Mouse (Mus musculus): ENCODE results near the gene Stap2.

Stap2 gene

GRCm38 (mm10) chr17:56026303-56026702 lies 20.9 kb upstream of the Stap2 start:
- in situ Hi-C loops (cut with MboI; ENCODE audit: unreplicated experiment in 2 of 2): no loop called here

GRCm38 (mm10) chr17:56024931-56025330 lies 19.5 kb upstream of the Stap2 start:
- in situ Hi-C loops (cut with MboI; ENCODE audit: unreplicated experiment in 2 of 2): no loop called here

GRCm38 (mm10) chr17:56024476-56024875 lies 19.1 kb upstream of the Stap2 start:
- in situ Hi-C loops (cut with MboI; ENCODE audit: unreplicated experiment in 2 of 2): no loop called here

GRCm38 (mm10) chr17:56023386-56023785 lies 18.0 kb upstream of the Stap2 start:
- in situ Hi-C loops (cut with MboI; ENCODE audit: unreplicated experiment in 2 of 2): no loop called here

- in situ Hi-C loops (cut with MboI; ENCODE audit: unreplicated experiment in 2 of 2): no loop called here
Measured at GRCm38 (mm10) chr17:56022989-56023290, 17.6 kb upstream of the Stap2 start.

GRCm38 (mm10) chr17:56022131-56022988 lies 17.0 kb upstream of the Stap2 start:
- in situ Hi-C loops (cut with MboI; ENCODE audit: unreplicated experiment in 2 of 2): no loop called here

- in situ Hi-C loops (cut with MboI; ENCODE audit: unreplicated experiment in 2 of 2): no loop called here
Measured at GRCm38 (mm10) chr17:56021161-56021910, 16.0 kb upstream of the Stap2 start.

GRCm38 (mm10) chr17:56020400-56021084 lies 15.2 kb upstream of the Stap2 start:
- in situ Hi-C loops (cut with MboI; ENCODE audit: unreplicated experiment in 2 of 2): no loop called here

- in situ Hi-C loops (cut with MboI; ENCODE audit: unreplicated experiment in 2 of 2): loop anchor here (10.0 kb wide), 1 partner anchor 314 kb away; no protein-coding TSS in a partner anchor
Measured at GRCm38 (mm10) chr17:56018347-56019131, 13.2 kb upstream of the Stap2 start.

GRCm38 (mm10) chr17:56017848-56018247 lies 12.5 kb upstream of the Stap2 start:
- in situ Hi-C loops (cut with MboI; ENCODE audit: unreplicated experiment in 2 of 2): loop anchor here (10.0 kb wide), 1 partner anchor 313 kb away; no protein-coding TSS in a partner anchor

- in situ Hi-C loops (cut with MboI; ENCODE audit: unreplicated experiment in 2 of 2): loop anchor here (10.0 kb wide), 1 partner anchor 312 kb away; no protein-coding TSS in a partner anchor
Measured at GRCm38 (mm10) chr17:56016793-56017785, 11.7 kb upstream of the Stap2 start.

GRCm38 (mm10) chr17:56016382-56016781 lies 11.0 kb upstream of the Stap2 start:
- in situ Hi-C loops (cut with MboI; ENCODE audit: unreplicated experiment in 2 of 2): loop anchor here (10.0 kb wide), 1 partner anchor 312 kb away; no protein-coding TSS in a partner anchor

- in situ Hi-C loops (cut with MboI; ENCODE audit: unreplicated experiment in 2 of 2): loop anchor here (10.0 kb wide), 1 partner anchor 310 kb away; no protein-coding TSS in a partner anchor
Measured at GRCm38 (mm10) chr17:56015293-56015692, 9.9 kb upstream of the Stap2 start.

- in situ Hi-C loops (cut with MboI; ENCODE audit: unreplicated experiment in 2 of 2): loop anchor here (5.0 to 10.0 kb wide), 2 partner anchors 39 to 307 kb away; partner anchors contain the start of gene Shd (in 1 of the 2)
Measured at GRCm38 (mm10) chr17:56011441-56011840, 6.1 kb upstream of the Stap2 start.

GRCm38 (mm10) chr17:56010681-56011080 lies 5.3 kb upstream of the Stap2 start:
- in situ Hi-C loops (cut with MboI; ENCODE audit: unreplicated experiment in 2 of 2): loop anchor here (5.0 to 10.0 kb wide), 2 partner anchors 38 to 306 kb away; partner anchors contain the start of gene Shd (in 1 of the 2)

- in situ Hi-C loops (cut with MboI; ENCODE audit: unreplicated experiment in 2 of 2): loop anchor here (5.0 to 10.0 kb wide), 2 partner anchors 38 to 305 kb away; partner anchors contain the start of gene Shd (in 1 of the 2)
Measured at GRCm38 (mm10) chr17:56010255-56010654, 4.9 kb upstream of the Stap2 start.

- in situ Hi-C loops (cut with MboI; ENCODE audit: unreplicated experiment in 2 of 2): loop anchor here (5.0 to 10.0 kb wide), 2 partner anchors 38 to 305 kb away; partner anchors contain the start of gene Shd (in 1 of the 2)
Measured at GRCm38 (mm10) chr17:56009962-56010240, 4.5 kb upstream of the Stap2 start.

GRCm38 (mm10) chr17:56009088-56009961 lies 3.9 kb upstream of the Stap2 start:
- in situ Hi-C loops (cut with MboI; ENCODE audit: unreplicated experiment in 2 of 2): no loop called here

All from v-Abl transformed pro-B cells (cell line).